Mouse (Mus musculus): ENCODE data around the gene Olfr1449.
"Not testable (repeated sequence)": the region's sequence is repeated elsewhere in the genome, so short reads cannot be mapped to it uniquely, and the experiment has no call there.

Gene Olfr1449

DNA sequence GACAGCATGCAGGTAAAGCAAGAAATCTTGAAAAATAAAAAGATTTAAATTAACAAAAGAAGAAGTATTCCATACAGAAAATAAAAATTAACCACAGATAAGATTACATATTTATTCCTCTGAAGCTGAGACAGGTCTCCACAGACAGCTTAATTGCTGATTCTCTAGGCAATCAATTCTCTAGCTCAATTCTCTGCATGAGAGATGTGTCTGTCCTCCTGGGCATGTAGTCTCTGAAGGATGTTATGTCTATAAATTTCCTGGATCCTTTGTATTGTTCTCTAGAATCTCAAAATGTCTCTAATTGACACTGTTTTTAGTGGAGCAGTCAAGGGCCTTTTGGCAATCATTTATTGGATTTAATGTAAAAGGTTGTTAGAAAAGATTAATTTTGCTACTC, at the start of gene Olfr1449:
Gene Olfr1449, plus strand, starts transcription at position 301 of the 400 bp plus-strand sequence.
- no peak for DNase-seq (ENCODE audit: extremely low read depth, low read depth, low spot score)

DNA sequence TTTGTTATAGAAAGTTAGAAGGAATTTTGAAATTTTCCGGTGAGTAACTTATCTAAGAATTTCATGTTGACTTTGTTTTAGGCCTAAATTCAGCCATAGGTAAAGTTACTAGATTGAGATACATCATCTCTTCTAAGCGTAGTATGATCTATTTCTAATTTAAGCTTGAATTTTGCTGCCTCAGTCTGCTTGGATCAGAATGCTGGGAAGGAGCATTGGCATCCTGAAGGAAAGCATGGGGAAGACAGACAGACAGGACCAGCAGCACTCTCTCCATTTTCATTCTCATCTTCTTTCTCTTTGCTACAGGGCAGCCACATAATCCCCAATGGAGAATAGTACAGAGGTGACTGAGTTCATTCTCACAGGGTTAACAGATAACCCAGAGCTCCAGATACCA, 47.1 kb upstream of the Olfr1449 start, which contains the start of gene Olfr1445:
Gene Olfr1445, plus strand, starts transcription at position 301 of the 400 bp plus-strand sequence.
- no peak for DNase-seq (ENCODE audit: extremely low read depth, low read depth, low spot score)

DNA sequence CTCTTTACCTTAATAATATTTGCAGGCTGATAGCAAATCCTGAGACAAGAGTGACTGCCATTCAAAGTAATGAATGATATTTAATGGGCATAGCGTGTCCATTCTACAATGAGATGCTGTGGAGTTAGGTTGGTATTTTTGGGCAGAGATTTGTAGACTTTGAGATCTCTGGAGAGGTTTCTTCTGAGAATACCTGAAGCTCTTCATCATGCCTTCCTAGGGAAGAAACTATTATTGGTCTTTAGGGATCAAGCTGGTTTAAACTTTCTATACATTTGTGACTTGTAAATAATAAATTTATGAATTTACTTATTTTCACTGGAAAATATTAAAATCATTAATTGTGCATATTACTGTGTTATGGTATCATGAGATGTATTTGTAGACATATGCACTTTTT, 37.2 kb upstream of the Olfr1449 start, which contains the start of gene Olfr1446:
Gene Olfr1446, minus strand, starts transcription at position 101 of the 400 bp plus-strand sequence.
- no peak for DNase-seq (ENCODE audit: extremely low read depth, low read depth, low spot score)

DNA sequence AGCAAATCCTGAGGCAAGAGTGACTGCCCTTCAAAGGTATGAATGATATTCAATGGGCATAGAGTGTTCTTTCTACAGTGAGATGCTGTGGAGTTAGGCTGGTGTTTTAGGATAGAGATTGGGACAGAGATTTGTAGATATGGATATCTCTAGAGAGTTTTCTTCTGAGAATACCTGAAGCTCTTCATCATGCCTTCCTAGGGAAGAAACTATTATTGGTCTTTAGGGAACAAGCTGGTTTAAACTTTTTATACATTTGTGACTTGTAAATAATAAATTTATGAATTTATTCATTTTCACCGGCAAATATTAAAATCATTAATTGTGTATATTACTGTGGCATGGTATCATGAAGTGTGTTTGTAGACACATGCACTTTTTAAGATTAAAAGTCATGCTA, 27.0 kb upstream of the Olfr1449 start, which contains the start of gene Olfr1447:
Gene Olfr1447, minus strand, starts transcription at position 101 of the 400 bp plus-strand sequence.
- no peak for DNase-seq (ENCODE audit: extremely low read depth, low read depth, low spot score)

DNA sequence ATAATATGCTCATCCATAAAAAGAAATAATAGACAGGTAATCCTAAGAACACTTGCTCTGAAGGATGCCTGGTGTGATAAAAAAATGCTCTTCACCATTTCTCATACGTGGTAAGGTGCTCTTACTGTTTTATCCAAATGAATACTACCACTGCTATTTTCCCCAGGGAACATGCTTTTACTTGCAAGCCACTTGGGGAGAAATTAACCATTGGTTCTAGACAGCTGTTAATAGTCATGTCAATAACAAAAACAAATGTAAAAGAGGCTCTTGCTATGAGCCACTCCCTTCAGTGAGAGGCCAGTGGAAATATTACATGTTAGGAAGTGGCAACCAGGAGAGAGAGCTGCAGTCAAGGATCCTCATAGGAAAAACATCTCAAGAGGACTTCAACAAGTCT, 6.3 kb upstream of the Olfr1449 start, which contains the start of gene Olfr1448:
Gene Olfr1448, minus strand, starts transcription at position 101 of the 400 bp plus-strand sequence.
- no peak for DNase-seq (ENCODE audit: extremely low read depth, low read depth, low spot score)

DNA sequence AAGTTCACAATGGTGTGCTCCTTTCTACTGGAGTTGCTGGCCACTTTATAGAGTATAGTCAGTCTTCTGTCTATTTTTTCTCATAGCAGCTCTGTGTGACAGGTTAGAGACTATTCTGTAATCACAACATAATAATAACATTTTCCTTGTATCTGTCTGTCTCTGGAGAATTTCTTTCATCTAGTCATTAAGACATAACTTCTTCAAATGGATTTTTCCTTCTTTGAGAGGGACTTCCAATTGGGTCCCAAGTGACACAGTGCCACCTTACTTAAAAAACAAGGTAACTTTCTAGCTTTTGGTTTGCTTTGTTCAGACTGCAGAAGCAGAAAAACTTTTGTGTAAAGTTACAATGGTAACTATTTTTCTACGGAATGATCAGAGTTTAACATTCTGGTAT, 19.3 kb downstream of the Olfr1449 start, which contains the start of gene Olfr1450:
Gene Olfr1450, plus strand, starts transcription at position 301 of the 400 bp plus-strand sequence.
- DNase-seq (ENCODE audit: extremely low read depth, low read depth, low spot score), result no peak

DNA sequence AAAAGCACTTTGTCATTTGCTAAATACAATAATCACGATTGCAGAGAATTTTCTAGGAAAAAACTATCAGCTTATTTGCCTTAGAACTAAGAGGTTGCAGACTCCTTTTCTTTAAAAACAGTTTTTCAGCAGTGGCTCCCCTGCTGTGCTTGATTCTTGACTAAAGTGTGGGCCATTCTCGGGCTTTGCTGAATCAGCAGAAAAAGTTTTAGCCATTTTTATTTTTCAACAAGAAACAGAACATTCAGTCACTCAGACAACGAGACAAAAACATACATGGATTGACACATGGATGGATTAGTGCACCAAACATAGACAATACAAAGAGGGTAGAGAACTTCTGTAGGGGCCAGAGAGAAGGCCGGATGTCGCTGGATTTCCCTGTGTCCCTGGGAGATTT, 39.4 kb downstream of the Olfr1449 start:
- not testable (repeated sequence) for DNase-seq (ENCODE audit: extremely low read depth, low read depth, low spot score)

Measured in fat pad, adult 2 months (tissue).